Mouse (Mus musculus): ENCODE results near the gene Arf6.
"Not testable (repeated sequence)": the region's sequence is repeated elsewhere in the genome, so short reads cannot be mapped to it uniquely, and the experiment has no call there.

Arf6 gene

DNA sequence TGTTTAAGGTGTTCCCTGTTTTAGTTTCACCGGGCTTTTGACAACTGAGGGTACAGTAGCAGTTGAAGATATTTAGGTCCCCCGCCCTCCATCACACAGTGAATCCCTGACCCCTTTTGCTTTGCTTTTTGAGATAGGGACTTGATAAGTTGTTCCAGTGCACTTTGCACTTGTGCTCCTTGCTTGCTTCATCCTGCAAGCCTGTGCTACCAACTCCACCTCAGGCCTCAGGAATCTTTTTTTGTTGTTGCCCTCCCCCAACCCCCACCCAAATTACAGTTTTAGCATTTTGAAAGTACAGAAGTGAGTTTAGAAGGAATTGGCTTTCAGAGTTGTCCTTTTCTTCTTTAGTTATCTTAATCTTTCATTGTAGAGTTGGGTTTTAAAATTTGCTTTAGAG lies 4.2 kb downstream of the Arf6 start:
- DNase-seq, result no peak

DNA sequence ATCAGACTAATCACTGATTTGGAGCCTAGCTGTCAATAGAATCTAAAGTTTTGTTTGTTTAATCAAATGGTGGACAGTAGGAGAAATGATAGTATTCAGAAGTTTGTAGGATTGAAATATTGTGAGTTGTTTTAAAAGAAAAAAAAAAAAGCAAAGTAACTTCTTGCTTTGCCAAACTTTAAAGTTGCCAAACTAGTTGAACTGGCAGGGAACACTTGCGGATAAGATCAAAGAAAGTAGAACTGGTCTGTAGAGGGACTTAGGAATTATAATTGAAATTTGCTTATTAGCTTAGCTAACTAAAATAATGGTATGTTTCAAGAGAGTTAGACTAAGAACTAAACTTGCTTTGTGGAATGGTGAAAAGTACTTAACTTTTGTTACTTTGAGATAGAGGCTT lies 5.2 kb downstream of the Arf6 start:
- DNase-seq, result no peak

DNA sequence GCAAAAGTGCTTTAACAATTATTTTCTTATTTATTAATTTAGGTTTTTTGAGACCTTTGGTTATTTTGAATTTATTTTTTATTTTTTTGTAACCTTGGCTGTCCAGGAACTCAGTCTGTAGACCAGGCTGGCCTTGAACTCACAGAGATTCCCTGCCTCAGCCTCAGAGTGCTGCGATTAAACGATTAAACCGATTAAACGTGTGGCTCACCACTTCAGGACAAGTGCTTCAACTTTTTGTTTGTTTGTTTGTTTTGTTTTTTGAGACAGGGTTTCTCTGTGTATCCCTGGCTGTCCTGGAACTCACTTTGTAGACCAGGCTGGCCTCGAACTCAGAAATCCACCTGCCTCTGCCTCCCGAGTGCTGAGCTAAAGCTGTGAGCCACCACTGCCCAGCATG lies 5.7 kb downstream of the Arf6 start:
- not testable (repeated sequence) for DNase-seq

DNA sequence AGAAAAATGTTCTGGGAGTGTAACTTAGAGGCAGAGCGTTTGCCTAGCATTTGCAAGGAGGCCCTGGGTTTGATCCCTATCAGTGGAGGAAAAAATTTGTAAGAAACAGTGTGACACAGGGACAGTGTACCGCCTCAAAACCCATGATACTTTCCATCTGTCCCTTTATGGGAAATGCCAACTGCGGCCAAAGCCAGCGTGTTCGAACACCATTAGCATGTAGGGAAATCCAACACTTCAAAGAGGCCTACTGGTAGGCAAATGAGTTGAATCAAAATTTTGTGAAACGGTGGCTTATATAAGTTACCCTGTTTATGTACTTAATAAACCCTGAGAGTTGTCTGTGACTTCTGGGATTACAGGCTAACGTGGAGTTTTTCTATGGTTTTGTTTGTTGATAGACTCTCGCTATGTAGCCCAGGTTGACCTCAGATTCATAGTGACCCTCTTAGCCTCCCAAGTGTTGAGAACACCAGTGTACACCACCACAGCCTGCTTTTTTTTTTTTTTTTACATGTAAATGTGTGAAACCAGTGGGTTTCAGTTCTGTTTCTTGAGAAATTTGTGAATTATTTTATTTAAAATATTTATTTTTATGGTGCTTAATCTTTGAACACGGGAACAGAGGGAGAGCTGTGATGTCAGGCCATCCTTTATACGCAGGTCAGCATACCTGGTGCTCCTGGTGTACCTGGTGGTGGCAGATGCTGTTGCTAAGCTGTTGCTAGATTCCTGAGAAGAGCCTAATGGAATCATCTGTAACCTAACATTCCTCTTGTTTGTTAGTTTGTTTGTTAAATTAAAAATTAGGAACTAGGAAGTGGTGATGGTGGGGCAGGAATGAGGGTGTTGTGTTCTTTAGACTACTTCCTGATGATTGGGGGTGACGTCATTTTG lies 6.9 kb downstream of the Arf6 start:
- DNase-seq, result no peak

DNA sequence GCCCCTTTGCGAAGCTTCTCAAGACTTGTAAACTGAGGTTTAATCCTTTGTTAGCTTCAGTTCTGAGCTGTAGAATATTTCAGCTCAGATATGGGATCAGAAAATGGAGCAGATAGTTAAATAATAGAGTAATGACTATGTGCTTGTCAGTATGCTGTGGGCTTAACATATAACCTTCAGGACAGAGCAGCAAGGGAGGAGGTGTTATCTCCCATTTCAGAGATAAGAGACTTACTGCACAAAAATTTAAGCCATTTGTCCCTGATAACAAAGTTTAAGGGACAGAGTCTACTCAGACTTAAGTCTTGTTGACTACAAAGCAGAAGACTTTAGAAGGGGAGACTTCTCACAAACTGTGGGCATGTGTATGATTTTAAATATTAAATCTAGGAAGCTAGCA lies 10.9 kb downstream of the Arf6 start:
- DNase-seq, result no peak

DNA sequence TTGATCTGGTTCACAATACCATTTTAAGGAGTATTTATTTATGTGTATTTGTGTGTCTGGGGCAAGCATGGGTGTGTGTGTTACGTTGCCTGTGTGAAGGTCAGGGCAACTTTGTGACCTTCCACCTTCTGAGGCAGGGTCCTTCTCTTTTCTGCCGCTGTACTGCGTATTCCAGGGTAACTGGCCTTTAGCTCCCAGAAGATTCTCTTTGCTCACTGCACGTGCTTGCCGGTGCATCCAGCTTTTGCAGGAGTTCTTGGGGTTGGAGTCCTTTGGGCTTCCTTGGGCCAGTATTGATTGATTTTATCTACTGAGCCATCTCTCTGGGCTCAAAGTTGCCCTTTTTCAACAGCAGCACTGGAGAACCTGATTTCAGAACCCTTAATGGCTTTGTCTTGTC lies 12.7 kb downstream of the Arf6 start:
- DNase-seq, result no peak

DNA sequence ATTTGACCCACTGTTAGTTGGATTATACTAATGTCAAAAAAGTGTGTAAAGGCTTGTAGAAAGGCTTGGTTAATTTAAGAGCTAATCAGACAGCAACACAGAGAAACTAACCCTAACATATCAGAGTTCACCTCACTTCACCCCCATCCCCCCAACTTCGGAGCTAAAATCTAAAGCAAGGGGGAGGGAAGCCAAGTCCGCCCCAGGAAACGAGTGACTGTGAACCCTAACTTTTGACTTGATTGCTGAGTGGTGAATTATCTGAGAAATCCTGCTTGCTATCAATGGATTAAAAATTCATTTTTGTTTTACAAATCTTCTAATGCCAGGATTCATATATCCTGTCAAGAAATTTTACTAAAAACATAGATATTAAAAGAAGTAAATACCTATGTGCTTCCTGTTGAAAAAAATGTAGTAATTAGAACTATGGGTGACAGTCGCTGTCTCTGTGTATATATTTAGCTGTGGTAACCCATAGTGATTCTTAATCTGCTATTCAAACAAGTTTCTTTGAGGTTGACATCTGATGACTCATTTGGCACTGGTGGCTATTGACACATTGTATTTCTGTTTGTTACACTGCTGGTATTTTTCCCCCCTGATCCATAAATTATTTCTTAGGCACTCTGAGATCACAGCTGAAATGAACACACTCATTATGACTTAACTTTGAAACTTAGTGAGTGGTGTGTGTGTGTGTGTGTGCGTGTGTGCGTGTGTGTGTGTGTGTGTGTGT lies 13.8 kb downstream of the Arf6 start:
- DNase-seq, result no peak

DNA sequence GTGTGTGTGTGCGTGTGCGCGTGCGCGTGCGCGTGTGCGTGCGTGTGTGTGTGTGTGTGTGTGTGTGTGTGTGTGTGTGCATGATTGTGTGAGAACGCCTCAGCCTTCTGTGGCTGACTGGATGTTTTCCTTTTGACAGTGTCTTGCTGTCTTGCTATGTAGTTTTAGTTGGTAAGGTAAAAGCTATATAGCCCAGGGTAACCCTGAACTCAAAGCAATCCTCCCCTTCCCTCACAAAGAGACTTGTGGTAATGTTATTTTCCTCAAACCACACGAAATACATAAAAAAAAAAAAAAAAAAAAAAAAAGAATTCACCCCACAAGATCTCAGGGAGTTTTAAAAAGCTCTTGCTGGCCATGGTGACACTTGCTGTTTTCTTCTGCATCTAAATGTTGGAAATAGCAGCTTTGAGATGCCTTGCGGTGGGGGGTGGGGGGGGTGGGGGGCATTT lies 14.4 kb downstream of the Arf6 start:
- not testable (repeated sequence) for DNase-seq

DNA sequence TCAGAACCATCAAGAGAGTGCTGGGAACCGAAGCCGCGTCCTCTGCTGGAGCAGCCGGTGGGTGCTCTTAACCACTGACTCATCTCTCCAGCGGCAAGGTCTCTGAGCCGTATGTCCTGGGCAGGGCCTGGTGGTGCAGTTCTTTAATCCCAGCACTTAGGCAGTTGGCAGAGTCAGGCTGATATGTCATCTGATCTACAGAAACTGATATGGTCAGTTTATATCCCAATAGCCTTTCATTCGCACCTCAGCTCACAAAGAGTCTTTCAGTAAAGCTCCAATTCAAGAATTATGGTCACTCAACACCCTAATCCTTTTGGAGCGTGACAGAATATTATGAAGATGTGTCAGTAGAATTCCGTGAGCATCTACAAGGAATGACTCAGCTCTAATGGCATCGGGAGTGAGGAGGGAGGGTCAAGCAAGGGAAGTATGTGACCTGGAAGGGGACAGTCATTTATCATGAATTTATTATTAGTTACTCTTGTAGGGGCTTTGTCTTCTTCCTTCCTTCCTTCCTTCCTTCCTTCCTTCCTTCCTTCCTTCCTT lies 16.4 kb downstream of the Arf6 start:
- DNase-seq, result no peak

DNA sequence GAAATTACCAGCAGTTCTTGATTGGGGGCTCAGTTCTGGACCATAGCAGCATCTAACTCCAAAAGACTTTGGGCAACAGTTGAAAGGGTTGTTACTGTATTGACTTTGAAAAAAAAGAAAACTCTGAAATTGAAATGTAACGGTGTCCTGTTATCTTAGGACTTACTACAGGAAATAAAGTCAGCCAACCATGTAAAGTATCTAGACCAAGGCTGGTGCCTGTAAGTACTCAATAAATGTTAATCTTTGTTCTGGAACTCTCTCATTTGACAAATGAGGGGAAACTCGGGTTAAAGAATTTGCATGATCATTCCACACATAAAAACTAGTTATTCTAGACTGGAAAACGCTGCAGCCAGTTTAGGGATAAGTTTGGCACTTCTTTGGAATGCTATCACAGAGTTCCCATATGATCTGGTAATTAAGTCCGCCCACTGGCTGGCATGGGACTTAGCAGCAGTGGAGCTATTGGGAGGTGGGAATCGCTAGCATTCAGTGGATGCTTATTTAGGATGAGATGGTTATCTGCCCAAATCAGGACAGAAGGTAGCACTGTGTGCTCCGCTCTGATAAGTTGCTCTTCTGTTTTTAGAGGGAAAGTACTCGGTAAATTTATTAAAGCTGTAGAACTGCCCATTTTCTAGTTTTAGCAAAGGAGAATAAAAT lies 17.5 kb downstream of the Arf6 start:
- DNase-seq, result no peak

DNA sequence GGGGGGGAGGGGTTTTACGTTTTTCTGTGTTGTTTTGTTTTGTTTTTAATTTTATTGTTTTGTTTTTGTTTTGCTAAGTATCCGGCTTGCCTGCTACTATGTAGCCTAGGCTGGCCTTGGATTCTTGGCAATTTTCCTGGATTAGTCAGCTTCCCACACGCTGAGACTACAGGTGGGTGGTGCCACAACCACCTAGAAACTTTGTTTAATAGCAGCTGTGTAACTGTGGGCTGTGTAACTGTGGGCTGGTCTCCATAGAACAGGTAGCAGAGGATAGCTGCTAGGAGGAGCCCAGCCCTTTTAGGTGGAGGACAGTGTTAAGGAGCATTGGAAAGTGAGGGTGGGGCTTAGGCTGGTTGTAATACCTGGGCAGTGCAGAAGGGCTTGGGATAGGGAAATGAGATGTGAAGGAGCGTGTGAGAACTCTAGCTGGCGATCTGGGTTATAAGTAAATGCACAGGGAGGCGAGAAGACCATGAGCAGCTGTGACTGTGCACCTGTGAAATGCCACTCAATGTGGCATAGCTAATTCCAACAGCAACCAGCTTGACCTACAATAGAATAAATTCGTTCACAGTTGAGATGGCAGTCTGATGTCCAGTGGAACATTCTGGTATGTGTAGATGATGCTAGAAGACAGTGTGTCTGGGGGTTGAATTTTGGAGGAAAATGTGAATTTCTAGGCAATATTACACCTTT lies 18.2 kb downstream of the Arf6 start:
- no peak for DNase-seq

DNA sequence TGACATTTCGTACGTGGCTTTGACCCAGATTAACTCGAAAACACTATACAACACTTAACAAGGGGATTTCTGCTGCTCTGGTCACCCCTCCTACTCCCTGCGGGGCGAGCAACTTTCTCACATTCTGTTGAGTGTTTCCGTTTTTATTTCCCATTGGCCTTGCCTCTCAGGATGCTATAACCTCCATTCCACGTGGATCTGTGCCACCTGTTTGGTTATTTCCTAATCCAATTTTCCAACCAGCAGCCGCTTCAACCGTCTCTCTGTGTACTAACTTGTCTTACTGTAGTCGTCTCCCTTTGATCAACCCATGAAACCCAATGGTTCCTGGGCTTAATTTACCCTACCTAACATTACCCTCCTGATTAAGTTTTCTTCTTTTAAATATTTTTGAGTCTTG lies 21.1 kb downstream of the Arf6 start:
- DNase-seq, result no peak

DNA sequence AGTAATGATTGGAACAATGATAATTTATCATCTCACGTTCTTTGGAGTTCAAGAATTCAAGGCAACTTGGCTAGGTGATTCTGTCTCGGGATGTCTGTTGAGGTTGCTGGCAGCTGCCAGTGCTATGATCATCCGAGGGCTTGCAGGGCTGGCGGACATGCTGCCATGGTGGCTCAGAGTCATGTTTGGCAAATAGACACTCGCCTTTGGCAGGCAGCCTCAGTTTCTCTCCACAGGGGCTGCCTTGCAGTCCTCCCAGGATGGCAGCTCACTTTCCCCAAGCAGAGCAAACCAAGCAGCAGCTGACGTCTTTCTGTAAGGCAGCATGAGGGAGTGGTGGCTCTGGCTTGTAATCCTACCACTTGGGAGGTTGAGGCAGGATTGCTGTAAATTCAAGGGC lies 22.5 kb downstream of the Arf6 start:
- DNase-seq, result peak; percentile 94

DNA sequence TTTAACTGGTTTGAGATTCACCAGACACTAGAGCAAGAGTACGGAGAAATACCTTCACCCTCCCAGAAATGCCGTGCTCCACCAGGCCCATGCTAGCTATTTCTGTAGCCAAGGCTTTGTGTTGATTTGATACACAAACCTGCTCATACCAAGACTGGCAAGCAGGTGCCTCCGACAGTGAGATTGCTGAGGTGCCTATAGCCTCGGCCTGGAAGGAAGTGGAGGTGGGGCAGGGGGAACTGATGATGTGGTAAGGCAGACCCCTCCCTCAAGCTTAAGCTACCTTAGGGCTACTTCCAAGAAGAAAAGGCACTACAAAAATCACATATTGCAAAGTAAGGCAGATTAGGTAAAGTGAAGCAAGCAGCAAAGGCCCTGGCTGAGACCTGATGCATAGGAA lies 28.4 kb downstream of the Arf6 start:
- no peak for DNase-seq

DNA sequence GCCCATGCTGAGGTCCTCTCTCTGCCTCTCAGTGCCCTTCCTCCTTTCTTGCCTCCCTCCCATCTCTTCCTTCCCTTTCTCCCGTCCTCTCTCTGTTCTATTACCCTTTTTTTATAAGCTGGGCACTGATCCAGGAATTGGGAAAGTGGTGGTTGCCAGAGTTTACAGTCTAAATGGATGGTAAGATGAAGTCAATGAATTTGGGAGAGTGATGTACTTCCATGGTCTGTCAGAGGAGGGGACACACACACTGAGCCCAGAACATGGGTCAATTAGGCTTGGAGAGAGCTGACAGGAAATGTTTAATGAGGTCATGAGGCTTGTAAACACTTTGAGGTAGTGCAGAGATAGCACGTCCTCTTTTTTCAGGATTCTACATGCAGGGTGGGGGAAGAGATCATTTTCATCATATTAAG lies 28.9 kb downstream of the Arf6 start:
- no peak for DNase-seq

DNA sequence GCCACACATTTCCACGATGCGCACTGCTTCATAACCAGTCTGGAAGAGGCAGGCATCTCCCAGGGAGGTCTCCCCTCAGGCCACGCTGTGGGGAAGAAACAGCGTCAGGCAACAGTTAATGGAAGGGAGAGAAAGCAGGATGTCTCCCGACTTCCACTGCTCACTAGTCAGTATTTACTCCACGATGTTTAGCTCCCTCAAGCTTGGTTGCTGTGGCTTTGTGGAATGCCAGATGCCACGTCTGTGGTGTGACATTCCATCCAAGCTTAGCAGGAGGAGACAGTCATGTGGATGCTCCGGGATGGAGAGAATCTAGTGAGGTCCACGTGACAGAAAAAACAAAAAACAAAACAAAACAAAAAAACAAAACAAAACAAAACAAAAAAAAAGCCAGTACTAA lies 30.1 kb downstream of the Arf6 start:
- DNase-seq, result no peak

DNA sequence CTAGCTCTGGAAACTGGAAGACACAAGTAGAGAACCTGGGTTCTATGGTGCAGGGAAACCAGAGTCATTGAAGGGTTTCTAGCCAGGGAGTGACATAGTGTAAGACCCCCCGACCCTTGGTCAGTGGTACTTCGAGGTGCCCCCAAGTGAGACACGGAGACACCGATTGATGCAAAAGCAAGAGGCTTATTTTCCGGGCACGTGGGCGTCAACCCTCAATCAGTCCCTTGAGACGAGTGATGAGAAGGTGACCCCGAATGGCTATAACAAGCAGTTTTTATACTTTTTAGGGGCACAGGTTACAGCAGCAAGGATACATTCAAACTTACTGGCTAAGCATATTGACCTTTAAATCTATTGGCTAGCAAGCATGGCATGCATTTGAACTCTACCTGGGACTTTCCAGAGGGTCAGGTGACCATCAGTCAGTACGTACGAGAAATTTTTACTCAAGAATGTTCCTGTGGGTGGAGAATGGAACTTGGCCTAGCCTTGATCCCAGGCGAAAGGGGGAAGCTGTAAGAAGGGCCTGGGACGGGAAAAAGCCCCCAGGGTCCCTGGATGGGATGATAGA lies 30.7 kb downstream of the Arf6 start:
- DNase-seq, result no peak

DNA sequence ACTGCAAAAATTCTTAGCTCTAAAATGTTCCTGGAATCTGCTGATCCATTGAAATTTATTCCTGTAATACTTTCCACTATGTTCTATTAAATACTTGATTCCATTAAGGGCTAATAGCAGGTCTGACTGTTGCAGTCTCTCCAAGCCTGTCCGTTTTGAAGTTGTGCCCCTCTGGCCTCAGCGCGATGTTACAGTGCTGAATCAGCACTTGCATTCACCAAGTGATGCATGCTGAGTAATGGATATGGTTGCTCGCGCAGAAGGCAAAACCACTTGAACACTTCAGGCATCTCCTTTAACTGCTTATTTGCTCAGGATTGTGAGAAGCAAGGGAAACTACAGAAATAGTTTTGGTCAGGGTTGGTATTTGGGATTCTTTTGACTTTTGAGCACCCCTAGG lies 38.8 kb downstream of the Arf6 start:
- no peak for DNase-seq

DNA sequence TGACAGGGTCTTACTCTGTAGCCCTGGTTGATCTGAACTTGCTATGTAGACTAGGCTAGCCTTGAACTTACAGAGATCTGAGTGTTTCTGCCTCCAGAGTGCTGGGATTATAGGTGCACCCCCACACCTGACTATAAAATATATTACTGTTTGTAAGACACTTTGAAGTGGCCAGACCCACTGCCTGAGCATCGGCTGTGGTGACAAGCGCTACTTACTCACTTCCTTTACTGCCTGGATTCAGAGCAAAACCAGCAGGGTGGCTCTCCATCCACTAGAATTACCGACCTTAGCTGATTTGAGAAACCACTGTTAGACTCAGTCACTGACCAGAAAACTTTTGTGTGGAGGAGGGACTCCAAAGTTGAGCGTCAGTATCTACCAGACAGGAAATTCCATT lies 40.0 kb downstream of the Arf6 start:
- DNase-seq, result no peak

DNA sequence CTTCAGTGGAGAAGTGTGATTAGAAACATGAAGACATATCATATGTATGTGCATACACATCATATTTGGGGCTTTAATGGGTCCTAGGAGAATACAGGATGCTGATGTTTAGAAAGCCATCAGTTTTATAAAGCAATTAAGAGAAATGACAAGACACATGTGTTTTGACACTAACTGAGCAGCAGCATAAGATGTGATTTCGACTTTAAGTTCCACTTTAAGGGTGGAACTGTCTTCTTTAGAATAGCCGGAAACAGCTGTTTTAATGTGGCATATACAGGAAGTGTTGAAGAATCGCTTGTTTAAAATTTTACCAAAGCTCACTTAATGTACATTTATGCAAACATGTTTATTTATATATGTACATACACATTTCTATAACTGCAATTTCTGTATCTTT lies 41.4 kb downstream of the Arf6 start:
- no peak for DNase-seq

DNA sequence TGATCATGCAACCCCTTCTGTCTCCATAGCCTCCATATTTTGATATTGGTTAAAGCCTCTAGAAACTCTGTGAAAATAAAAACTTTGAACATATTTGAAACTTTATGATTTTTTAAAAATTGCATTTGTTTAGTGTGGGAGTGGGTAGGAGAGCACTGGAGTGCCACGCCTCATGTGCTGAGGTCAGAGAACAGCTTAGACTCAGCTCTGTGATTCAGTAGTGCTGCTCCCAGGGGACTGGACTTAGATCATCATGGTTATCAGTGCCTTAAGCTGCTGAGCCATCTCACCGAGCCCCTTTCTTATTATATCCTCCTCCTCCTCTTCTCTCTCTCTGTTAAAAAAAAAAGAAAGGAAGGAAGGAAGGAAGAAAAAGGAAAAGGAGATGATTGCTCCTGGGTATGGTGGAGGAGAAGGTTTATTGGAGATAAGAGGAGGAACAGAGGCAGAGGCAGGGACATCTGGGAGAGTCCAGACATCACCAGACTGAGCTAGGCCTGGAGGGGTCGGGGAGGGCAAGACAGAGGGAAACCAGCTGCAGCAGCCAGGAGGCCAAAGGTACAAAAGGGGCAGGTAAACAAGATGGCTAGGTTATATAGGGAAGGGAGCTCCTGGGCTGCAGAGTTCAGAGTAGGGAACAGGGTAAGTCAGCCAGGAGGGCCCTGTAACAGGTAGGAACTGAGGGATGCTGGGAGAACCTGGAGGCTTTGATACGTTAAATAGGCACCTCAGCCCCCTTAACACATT lies 43.0 kb downstream of the Arf6 start:
- DNase-seq, result no peak

DNA sequence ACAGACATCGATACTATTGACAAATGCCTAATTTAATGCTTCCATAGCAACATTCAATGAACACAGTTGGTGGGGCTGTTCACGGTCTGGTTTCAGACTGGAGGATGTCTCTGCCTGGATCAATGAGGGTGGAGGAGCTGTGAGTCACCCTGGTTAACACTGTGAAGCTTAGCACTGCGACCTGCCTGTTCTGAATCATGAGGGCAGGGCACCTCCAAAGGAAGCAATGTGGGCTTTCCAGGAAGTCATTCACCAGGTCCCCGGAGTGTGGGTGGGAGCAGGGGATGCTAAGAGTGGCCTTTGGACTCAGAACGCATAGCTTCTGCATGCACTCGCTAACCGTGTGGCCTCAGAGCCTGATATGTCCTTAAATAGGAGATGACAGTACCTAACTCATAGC lies 44.8 kb downstream of the Arf6 start:
- no peak for DNase-seq

Measured in cerebellum, adult 9-10 months (tissue).